Mouse (Mus musculus): ENCODE results near the gene Fgfr4.

Fgfr4 gene

DNA sequence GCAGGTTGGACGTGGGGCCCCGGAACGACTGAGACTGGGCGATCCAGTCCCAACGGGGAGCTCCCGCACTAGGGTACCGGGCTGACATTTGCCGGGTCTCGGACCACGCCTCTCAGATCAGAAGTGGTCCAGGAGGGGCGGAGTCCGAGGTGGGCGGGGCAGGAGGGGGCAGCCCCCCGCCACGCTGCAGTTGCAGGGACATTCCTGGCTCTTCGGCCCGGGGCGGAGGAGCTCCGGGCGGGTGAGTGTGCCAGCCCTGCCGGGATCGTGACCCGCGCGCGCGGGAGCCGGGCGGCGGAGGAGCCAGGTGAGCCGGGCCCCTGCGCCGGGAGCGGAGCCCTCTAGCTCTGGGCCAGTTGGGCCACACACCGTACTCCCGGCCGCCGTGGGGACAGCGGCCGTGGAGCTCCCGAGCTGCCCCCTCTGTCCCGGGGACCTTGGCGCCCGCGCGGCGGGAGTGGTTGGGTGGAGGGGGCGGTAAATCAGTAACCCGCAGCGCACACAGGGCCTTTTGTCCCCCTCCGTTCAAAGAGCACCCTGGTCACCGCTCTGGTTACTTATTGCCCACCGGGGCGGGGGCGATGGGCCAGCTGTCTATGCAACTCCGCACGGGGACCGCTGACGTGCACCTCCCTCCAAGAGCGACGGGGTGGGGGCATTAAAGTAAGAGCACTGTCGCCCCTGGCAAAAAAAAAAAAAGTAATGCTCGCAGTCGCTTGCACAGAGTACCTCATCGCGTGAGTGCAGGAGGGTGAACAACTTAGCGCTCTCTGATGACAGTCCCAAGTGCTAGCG lies at the start of gene Fgfr4:
TSS of gene Fgfr4 (plus strand) at position 20 of the 795 bp plus-strand sequence.
- DNase-seq, result peak; percentile 89

DNA sequence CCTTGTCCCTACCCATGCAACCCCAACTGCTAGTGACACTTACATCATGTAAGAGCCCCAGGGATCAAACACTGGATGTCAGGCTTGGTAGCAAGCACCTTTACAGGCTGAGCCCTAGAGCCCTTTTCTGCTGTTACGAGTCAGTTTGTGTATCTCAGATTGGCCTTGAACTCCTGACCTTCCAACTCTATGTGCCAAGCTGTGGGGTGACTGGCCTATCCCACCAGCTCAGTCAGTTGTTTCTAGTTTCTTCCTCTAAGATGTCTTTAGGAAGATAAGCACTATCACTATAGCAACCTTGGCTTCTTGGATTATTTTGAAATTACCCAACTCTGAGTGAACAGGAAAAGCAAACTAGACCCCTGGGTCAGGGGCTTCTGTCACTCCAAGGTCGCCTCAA lies 49.1 kb upstream of the Fgfr4 start:
- DNase-seq, result peak; percentile 72

DNA sequence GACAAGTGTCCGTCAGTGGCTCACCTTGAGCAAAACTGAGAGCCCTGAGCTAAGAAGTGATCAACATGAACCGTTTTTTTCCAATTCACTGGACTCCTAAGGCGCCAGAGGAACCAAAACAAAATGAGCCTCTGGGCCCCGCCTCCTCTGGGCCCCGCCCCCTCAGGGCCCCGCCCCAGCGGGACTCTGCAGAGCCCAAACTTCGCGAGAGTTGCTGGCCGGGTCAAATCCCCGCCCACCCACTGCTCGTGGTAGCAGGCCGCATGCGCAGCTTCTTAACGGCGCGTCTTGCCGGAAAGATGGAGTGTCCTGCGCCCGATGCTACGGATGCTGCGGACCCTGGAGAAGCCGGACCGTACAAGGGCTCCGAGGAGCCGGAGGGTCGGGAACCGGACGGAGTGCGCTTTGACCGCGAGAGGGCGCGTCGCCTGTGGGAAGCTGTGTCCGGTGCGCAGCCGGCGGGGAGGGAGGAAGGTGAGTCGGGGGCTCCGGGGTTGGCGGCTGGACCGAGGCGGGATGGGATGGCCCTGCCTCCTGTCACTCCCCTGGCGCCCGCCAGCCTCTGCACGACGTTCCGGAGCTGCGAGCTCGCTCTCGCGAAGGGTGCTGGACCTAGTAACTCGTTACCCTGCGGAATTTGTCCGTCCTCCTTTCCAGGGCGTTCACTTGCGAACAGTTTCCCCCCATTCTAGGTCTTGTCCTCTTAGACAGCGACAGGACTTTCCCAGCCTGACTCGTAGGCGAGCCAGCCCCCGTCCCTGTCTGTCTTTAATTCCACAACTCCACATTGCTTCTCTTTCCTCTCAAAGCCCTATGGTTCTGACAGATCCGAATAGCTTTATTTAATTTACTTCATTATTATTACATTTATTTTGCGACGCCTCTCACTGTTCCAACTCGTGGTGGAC lies 47.1 kb upstream of the Fgfr4 start, which contains the start of gene Zfp346:
TSS of gene Zfp346 (plus strand) at position 267 of the 908 bp plus-strand sequence.
- DNase-seq, result peak; percentile 99

DNA sequence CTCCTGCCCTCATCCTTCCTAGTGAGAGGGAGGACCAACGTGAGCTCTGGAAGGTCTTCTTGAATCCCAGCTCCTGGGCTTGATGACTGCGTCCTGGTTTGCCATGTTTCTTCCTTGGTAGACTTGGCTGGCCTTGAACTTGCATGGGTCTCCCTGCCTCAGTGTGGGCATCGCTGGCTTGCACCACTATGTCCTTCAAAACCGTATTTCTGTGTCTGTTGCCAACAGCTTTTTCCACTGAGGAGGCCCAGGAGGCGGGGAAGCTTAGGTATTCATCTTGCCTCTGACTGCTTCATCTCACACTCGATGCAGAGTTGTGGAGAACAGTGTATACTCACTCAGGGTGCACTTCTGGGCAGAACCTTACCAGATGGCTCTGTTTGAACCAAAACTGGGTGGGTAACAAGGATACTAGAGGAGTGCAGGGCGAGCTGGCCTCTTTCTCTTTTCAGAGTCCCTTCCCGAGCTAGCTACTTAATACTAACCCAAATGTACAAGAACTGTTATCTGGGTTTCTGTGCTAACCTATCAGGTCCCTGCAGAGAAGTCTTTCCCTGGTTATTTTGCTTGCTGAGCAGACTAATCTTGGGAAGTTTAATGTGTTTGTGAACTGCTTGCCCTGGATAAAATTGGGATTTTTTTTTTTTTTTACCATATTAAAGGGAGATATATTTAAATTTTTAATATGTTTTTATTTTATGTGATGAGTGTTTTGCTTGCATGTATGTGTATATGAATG lies 46.3 kb upstream of the Fgfr4 start:
- DNase-seq, result peak; percentile 94

DNA sequence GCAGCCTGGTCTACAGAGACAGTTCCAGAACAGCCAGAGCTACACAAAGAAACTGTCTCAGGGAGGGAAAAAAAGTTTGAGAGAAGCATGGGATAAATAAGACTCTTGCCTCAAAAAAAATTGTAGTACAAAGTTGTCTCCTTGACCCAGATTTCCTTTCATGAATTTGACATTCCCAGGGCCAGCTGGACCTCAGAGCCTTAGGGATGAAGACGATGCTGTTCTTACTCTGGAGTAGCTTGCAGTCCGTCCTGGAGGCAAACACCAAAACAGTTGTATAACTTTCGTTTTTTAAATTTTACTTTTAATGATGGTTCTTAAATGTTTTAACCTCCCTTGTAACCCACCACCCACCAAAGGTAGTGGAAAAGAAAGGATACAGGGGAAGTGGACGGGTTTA lies 45.3 kb upstream of the Fgfr4 start:
- peak; percentile 81 for DNase-seq

DNA sequence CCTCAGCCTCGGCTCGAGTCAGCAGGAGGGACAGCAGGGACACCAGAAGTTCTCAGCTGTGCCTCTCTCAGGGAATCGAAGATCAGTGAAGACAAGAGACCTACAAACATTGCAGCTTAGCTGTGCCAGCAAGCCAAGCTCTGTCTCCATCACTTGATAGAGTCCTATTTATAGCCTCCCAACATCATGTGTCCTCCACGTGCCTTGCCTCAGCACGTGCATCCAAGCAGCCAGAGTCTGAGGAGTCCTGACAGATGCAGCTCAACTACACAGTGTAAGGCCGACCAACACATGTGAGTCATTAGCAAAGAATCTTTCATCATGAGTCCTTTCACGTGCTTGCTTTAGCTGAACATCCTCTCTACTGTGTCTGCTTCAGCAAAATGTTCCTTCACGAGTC lies 44.7 kb upstream of the Fgfr4 start:
- peak; percentile 99 for DNase-seq

DNA sequence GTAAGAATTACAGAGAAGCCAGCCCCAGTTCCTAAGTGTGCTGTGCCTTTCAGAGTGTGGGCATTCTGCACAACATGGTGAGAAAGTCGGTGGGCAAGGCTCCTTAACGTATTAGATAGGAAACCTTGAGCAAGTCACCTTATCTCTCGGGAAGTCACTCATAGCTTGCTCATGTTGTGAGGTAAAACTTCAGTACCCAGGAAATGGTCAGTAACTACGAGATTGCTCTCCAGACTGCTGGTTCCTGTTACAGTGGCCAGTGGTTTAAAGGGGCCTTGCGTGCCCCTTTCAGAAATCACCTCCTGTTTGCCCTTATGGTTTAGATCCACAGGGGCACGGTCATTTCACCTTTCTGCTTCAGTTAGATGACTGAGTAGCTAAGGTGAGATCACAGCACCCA lies 38.1 kb upstream of the Fgfr4 start:
- DNase-seq, result peak; percentile 50

DNA sequence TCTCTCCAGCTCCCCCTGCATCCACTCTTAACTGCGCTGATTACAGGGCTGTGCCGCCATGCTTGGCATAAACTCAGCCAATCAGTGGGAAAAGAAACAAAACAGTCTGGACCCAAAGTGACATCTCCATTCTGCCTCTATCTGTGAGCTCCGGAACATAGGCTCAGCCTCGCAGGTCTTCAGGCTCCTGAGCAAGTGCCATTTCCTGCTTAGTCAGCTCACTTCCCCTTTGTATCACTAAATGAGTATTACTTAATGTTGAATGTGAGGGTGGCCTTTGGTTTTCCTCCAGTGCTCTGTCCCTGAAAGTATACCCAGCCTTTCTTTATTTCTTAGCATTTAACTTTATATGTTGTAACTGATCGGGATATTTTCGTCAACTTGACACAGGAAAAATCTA lies 27.5 kb upstream of the Fgfr4 start:
- no peak for DNase-seq

DNA sequence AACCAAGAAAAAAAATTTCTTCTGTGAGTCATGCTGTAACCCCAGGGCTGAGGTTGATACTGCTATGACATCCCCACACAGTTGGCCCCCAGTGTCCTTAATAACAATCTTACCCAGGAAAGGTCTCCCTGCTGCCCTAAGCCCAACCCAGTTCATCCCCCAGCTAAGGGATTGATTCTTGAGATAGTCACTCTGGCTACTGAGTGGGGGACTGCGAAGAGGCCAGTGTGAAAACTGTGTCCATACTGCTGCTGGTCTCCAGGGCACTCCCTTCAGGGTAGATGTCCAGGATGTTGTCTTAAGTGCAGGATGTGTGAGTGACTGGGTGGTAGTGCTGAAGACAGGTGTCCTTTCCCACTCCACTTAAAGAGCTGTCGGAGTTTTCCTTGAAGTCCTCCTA lies 19.0 kb upstream of the Fgfr4 start, which contains the start of gene Gm17617:
TSS of gene Gm17617 (minus strand) at position 101 of the 400 bp plus-strand sequence.
- DNase-seq, result no peak

DNA sequence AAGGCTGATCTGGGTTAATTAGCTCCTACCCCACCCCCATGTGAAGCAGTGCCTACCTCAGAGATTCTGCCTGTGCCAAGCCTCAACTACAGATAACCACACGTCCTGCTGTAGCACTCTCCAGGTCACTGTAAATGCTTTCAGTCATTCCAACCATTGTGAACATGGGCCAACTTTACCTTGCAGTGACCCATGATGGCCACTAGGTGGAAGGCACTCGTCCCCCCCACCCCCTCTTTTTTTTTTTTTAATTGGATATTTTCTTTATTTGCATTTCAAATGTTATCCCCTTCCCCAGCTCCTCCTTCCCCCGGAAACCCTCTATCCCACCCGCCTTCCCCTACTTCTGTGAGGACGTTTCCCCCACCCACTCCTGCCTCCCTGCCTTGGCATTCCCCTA lies 17.1 kb upstream of the Fgfr4 start:
- DNase-seq, result no peak

DNA sequence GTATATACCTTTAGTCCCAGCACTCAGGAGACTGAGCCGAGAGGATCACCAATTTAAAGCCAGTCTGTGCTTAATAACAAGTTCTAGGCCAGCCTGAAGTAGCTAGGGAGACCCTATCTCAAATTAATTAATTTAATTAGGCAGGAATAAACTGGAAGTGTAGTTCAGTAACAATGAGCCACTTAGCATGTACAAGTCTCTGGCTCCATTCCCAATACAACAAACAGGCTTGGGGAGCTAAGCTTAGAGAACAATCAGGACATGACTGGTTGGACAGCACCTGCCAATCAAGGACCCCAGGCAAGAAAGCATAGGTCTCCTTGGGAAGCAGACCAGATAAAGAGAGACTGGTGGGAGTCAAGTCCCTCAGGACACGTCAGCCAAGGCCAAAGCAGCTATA lies 12.2 kb upstream of the Fgfr4 start:
- no peak for DNase-seq

DNA sequence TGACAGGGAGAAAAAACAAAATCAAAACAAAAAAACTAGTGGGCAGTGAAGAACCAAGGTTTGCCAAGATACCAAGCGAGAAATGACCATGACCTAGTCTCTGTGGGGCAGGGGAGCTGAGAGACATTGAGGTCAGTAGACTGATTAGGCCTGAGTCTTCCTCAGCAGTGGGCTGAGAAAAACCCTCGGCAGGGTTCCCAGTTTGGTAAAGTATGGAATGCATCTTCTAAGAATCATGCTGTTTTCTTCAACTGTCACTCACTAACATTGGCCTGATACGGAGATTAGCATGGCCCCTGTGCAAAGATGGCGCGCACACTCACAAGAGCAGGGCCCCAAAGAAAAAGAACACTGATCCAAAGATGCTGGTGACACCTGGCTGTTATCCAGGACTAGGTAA lies 1.5 kb downstream of the Fgfr4 start:
- no peak for DNase-seq

DNA sequence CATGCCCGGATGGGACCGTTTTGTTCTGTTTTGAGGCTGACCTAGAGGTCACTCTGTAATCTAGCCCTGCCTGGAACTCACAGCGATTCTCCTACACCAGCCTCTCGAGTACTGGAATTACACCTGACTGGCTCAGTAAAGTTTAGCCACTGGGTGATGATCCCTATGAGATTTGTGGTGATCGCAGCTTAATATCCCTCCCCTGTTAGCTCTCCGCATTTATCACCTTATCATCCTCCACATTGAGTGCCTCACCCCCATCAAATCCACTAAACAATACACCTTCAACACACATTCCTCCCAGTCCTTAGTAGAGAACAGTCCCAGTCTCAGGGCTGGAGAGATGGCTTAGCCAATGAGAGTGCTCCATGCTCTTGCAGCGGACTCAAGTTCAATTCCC lies 9.9 kb downstream of the Fgfr4 start:
- DNase-seq, result peak; percentile 77

DNA sequence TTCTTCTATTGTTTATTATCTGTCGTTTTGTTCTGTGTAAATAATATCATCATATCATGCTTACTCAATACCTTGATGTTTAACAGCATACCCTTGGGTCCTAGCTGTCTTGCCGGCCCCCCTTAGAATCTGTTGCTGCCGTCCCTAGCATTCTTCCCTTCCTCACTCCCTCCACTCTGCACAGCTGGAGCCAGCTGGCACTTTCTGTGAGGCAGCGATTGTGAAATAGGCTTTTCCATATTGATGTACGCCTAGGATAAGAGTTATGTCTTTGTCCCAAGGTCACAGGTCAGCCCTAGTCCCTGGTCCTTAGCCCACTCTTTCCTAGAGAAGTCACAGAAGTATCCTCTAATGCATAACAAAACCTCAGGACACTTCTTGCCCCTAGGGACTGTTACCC lies 11.1 kb downstream of the Fgfr4 start:
- peak; percentile 94 for DNase-seq

DNA sequence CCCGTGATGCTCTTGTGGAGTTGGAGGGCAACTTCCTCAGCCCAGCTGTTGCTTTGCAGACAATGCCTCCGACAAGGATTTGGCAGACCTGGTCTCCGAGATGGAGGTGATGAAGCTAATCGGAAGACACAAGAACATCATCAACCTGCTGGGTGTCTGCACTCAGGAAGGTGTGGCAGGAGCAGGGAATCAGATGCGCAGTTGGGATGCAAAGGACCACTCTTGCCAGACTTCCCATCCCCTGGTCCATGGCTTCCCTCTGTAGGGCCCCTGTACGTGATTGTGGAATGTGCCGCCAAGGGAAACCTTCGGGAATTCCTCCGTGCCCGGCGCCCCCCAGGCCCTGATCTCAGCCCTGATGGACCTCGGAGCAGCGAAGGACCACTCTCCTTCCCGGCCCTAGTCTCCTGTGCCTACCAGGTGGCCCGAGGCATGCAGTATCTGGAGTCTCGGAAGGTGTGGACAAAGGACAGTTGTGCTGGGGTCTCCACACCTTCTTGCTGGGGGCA lies 13.4 kb downstream of the Fgfr4 start:
- peak; percentile 86 for DNase-seq

DNA sequence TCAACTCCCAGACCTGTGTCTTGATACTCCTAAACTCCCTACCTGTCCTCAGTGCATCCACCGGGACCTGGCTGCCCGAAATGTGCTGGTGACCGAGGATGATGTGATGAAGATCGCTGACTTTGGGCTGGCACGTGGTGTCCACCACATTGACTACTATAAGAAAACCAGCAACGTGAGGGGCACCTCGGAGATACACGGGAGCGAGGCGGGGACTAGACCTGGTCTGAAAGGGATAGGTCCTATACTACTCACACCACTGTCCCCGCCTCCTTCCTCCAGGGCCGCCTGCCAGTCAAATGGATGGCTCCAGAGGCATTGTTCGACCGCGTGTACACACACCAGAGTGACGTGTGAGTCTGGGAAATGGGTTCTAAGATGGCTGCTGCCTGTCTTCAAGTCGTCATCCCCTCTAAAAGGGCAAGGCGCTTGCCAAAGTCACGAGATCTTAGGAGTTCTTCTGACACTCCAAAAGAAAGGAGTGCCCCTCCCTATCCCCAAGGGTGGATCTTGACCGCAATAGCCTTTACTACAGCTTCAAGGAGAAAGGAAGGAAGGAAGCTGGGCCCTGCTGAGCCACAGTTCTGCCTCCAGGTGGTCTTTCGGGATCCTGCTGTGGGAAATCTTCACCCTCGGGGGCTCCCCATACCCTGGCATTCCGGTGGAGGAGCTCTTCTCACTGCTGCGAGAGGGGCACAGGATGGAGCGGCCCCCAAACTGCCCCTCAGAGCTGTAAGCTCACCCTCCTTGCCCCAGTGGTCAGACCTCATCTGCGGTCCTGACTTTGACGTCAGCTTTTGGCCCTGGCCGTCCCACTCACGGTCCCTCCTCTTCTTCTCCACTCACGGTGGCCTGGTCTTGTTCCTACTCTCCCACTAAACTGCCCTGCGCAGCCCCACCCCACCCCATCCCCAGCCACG lies 14.6 kb downstream of the Fgfr4 start:
- peak; percentile 88 for DNase-seq

DNA sequence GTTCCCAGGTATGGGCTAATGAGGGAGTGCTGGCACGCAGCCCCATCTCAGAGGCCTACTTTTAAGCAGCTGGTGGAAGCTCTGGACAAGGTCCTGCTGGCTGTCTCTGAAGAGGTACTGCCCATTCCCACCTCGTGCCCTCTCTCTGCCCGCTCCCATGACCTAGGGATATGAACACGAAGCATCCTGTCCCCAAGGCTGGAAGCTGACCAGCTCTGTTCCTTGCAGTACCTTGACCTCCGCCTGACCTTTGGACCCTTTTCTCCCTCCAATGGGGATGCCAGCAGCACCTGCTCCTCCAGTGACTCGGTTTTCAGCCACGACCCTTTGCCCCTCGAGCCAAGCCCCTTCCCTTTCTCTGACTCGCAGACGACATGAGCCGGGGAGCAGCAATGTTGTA lies 15.4 kb downstream of the Fgfr4 start:
- peak; percentile 90 for DNase-seq

DNA sequence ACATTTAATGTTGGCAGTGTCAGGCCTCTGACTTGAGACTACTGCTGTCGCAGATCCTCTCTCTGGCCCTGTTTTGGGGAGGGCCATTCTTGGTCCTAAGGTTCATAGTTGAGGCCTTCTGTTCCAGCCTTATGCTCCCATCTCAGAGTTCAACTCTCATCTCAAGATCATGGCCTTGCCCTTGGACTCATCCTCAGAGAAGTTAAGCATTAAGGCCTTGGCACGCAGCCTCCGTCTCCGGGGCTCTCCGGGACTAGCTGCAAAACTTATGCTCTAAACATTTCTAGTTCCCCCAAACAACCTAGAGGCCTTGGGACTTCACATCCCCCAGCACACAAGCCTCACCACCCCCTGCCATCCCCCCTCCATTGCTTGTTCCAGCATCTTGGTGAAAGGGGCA lies 15.8 kb downstream of the Fgfr4 start:
- no peak for DNase-seq

DNA sequence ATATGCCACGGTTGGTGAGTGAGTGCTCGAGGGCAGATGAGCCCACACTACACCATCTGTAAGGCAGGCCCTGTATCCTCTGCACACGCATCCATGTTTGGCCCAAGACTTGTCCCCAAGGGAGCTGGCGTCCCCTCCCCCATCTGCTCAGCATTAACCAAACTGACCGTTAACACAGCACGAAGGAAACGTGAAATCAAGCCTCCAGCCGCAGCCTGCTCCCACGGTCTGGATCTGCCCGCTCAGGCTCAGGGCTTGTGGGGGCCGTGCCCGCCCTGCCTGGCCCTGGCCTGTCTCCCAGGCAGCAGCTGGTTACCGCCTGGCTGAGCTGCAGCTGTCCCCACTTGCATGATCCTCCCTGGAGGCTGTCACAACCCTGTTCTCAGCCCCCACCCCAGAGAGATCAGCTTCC lies 16.5 kb downstream of the Fgfr4 start:
- DNase-seq, result peak; percentile 98

DNA sequence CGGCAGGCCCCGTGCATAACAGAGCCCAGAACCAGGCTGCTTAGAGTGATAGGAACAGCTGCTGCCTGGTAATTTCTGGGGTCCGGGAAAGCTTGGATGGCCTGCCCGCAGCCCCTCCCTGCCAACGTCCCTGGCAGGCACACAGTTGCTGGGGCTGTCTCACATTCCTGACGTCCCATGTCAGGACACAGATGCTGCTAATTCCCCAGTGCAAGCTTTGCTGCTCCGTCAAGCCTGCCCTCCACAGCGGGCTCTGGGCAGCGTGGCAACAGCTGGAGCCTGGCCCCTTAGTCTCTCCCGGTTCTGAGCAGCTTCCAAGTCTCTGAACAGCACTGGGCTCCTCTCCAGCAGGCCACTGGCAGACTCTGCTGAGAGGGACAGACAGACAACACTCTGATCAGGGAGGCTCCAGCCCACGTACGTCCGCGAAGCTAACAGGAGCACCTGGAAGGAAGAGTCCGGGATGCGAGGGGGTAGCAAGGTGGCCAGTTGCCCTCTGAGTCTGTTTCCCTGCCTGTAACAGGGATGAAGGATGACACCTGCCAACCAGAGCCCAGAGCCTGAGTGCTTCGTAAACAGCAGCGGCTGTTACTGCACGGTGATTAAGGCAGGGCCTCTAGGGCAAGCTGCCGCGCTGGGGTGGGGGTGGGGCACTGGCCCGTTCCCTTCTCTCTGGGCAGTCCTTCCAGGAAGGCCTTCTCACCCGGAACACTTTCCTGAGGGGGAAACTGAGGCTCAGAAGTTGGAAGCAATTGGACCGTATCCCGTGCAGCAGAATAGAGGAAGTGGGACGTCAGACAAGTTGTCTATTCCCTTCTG lies 19.3 kb downstream of the Fgfr4 start:
- DNase-seq, result peak; percentile 97

DNA sequence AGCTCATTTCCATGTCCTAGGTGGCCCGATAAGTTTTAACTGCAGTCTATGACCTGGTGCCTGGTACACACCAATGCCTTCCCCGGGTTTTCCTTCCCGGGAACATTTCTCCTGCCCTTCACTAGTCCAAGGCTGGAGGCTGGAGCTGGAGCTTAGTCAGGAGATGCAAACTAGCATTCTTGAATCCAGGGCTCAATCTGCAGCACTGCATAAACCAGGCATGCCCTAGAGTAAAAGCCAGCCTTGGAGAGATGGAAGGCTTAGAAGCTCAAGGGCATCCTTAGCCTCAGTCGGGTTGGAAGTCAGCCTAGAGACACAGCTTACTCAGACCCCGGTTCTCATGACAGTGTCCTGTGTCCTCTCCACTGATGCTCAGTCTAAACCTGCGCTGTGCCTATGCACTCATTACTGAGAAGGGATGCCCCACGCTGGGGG lies 19.9 kb downstream of the Fgfr4 start:
- no peak for DNase-seq
